Mouse (Mus musculus): ENCODE measurements around the gene Krr1. TPM values are rescaled to one million over a fixed set of nuclear protein-coding genes. Genes with fewer than 3 reads are reported as not detected.
"Not testable (repeated sequence)": the region's sequence is repeated elsewhere in the genome, so short reads cannot be mapped to it uniquely, and the experiment has no call there.

Krr1 gene
- polyA plus RNA-seq, 1 experiment from 2014 or later = 53.3 TPM

DNA sequence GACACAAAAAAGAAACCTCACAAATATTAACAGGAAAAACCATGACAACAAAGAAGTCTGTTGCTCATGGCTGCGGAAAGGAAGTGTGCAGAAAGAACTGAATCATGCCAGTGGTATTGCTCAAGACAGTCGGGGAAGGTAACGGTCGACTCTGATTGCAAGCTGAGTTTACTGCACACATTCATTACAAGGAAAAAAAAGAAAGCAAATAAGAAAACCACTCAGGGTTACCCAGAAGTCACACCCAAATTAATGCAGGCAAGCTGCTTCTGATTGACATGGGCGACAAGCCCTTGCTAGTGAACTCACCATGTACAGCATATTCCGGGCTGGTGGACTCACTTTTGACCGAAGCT, 24.1 kb downstream of the Krr1 start:
- 90% methylated on average over 7 of the region's 7 CpGs for WGBS
- H3K27ac ChIP-seq = no peak overlapping the region
- no peak for DNase-seq (ENCODE audit: low spot score)
- no peaks in the 10 kb centered on the region for H3K36me3 ChIP-seq
- H3K27me3 ChIP-seq (ENCODE audit: low read depth, poor library complexity, severe bottlenecking) = no peaks in the 10 kb centered on the region
- no peak overlapping the region for H3K4me3 ChIP-seq
- H3K4me1 ChIP-seq = peaks cover 3% of the 10 kb centered on the region; the same call in 1 of the 2 replicates
- H3K9me3 ChIP-seq (replicated peaks) = no peaks in the 10 kb centered on the region

DNA sequence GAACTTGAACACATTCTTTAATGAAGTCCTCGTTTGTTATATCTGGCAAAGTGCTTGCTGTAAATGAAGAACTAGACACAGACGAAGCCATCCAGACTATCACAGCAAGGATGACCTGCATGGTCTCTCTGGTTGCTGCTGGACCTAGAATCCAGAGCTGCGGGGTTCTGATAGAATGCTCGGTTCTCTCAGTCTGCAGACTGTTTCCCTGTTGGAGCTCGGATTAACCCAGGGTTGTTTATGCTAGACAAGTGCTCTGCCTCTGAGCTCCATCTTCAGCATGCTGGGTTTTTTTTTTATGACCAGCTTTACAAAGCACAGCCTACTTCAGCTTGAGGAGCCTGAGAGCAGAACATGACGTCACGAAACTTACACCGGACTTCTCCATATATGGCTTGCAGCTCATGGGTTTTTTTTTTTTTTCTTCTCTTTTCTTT, 24.5 kb downstream of the Krr1 start:
- DNase-seq (ENCODE audit: low spot score) = no peak
- no peak overlapping the region for H3K27ac ChIP-seq
- 83% methylated on average over 8 of the region's 8 CpGs for WGBS
- no peaks in the 10 kb centered on the region for H3K27me3 ChIP-seq (ENCODE audit: low read depth, poor library complexity, severe bottlenecking)
- no peaks in the 10 kb centered on the region for H3K36me3 ChIP-seq
- H3K4me3 ChIP-seq = no peak overlapping the region
- H3K4me1 ChIP-seq = peaks cover 3% of the 10 kb centered on the region; the same call in 1 of the 2 replicates
- no peaks in the 10 kb centered on the region for H3K9me3 ChIP-seq (replicated peaks)

DNA sequence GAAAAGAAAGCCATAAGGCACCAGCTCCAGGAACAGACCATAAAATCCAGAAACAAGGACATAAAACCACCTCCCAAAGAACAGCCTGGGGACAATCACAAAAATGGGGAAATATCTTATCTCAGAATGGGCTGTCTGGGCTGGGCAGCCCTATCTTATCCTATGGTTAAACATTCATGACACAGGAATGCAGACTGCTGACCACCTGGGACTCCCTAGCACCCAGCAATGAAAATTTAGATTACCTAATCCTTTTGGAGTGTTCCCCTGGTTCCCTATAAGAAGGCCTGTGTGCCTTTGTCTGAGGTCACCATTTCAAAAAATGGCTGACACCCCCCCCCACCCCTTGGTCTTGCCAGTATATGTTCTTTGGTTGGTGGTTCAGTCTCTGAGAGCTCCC, 25.2 kb downstream of the Krr1 start:
- Histone ChIP-seq H3K4me3 (no peak overlapping the region), H3K4me1 (peaks cover 6% of the 10 kb centered on the region), H3K27me3 (ENCODE audit: low read depth, poor library complexity, severe bottlenecking) (no peaks in the 10 kb centered on the region), H3K9me3 (replicated peaks) (no peaks in the 10 kb centered on the region), H3K27ac (no peak overlapping the region), H3K36me3 (no peaks in the 10 kb centered on the region)
- DNase-seq (ENCODE audit: low spot score) = no peak

DNA sequence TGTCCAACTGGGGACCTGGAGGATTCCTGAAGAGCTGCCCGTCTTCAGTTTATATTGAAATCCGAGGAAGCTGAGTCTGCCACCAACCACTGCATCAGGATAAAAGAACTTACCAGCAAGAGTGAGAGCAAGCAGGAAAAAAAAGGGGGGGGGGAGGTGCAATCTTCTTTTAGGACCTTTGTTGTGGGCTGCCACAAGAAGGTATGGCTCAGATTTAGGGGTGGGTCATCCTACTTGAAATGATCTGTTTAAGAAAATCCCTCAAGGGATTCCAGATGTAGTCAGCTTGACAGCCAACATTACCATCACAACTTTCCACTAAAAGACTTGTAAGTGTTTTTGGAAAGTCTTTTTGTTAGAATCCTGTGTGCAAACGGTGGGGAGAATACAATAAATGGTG, 27.3 kb downstream of the Krr1 start:
- WGBS = 65% methylated on average over 3 of the region's 3 CpGs
- DNase-seq (ENCODE audit: low spot score) = no peak
- no peaks in the 10 kb centered on the region for H3K27me3 ChIP-seq (ENCODE audit: low read depth, poor library complexity, severe bottlenecking)
- no peak overlapping the region for H3K27ac ChIP-seq
- no peaks in the 10 kb centered on the region for H3K9me3 ChIP-seq (replicated peaks)
- H3K36me3 ChIP-seq = no peaks in the 10 kb centered on the region
- peaks cover 6% of the 10 kb centered on the region for H3K4me1 ChIP-seq
- no peak overlapping the region for H3K4me3 ChIP-seq

DNA sequence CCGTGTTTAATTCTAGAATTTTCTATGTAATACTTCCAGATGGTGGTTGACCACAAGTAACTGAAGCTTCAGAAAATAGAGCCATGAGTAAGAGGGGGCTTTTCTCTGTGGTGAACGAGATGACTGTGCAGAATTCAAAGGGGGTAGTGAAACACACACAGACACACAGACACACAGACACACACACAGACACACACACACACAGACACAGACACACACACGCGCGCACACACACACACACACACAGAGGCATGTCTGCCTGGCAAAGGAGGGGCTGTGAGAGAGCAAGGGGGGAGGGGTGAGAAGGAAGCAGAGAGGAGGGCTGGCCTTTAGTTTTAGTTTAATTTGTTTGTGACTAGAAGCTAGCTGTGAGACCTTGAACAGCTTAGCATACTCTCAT, 28.1 kb downstream of the Krr1 start:
- 91% methylated on average over 5 of the region's 5 CpGs for WGBS
- DNase-seq (ENCODE audit: low spot score) = peak; percentile 21
- H3K4me1 ChIP-seq = peaks cover 6% of the 10 kb centered on the region

DNA sequence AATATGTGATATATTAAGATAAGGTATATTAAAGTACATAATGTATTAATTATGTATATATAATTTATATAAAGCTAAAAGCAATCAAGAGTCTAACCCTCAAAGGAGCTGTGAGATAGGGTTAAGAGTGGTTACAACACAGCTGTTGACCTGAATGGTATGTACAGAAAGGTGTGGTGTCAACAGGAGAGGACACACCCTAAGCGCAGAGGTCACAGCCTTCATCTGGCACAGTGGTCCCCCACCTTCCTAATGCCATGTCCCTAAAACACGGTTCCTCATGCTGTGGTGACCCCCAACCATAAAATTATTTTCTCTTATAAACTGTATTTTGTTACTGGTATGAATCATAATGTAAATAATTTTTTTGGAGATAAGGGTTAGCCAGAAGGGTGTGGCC, 28.9 kb downstream of the Krr1 start:
- Histone ChIP-seq H3K27ac (no peak overlapping the region), H3K9me3 (replicated peaks) (no peaks in the 10 kb centered on the region), H3K27me3 (ENCODE audit: low read depth, poor library complexity, severe bottlenecking) (no peaks in the 10 kb centered on the region), H3K4me1 (peaks cover 6% of the 10 kb centered on the region), H3K4me3 (no peak overlapping the region), H3K36me3 (no peaks in the 10 kb centered on the region)
- peak; percentile 12 for DNase-seq (ENCODE audit: low spot score)
- 95% methylated on average over 2 of the region's 2 CpGs for WGBS

More for the DNA sequence above, 28.1 kb downstream of the Krr1 start:
- no peaks in the 10 kb centered on the region for H3K27me3 ChIP-seq (ENCODE audit: low read depth, poor library complexity, severe bottlenecking)
- no peaks in the 10 kb centered on the region for H3K36me3 ChIP-seq
- no peak overlapping the region for H3K4me3 ChIP-seq
- no peak overlapping the region for H3K27ac ChIP-seq
- no peaks in the 10 kb centered on the region for H3K9me3 ChIP-seq (replicated peaks)

DNA sequence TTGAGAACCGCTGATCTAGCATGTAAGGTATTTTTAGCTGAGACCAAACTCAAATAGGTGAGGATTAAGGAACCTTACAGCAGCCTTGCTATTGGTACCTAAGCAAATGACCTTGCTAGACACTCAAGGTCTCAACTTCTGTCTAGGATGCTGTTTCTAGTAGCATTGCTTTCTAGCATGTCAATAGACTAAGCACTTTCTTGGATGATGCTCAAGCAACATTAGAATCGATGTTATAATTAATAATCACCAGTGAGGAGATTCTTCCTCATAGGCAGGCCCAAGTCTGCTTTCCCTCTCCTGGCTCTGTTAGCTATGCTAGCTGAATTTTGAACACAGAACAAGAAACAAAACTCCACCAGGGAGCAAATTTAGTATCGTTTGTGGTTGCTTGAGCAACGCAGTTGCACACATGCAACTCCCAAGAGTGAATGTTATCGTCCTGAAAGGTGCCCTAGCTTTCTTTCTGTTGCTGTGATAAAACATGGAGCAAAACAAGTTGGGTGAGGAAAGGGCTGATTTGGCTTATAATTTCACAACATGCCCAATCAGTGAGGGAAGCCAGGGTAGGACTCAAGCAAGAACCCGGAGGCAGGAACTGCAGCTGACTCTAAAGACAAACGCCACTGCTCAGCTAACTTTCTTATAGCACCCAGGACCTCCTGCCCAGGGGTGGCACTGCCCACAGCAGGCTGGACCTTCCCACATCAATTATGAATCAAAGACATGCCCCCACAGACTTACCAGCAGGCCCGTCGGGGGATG, 29.5 kb downstream of the Krr1 start:
- Histone ChIP-seq H3K4me1 (peaks cover 6% of the 10 kb centered on the region), H3K27ac (no peak overlapping the region), H3K9me3 (replicated peaks) (no peaks in the 10 kb centered on the region), H3K4me3 (no peak overlapping the region), H3K36me3 (no peaks in the 10 kb centered on the region), H3K27me3 (ENCODE audit: low read depth, poor library complexity, severe bottlenecking) (no peaks in the 10 kb centered on the region)
- 89% methylated on average over 9 of the region's 9 CpGs for WGBS
- DNase-seq (ENCODE audit: low spot score) = no peak

DNA sequence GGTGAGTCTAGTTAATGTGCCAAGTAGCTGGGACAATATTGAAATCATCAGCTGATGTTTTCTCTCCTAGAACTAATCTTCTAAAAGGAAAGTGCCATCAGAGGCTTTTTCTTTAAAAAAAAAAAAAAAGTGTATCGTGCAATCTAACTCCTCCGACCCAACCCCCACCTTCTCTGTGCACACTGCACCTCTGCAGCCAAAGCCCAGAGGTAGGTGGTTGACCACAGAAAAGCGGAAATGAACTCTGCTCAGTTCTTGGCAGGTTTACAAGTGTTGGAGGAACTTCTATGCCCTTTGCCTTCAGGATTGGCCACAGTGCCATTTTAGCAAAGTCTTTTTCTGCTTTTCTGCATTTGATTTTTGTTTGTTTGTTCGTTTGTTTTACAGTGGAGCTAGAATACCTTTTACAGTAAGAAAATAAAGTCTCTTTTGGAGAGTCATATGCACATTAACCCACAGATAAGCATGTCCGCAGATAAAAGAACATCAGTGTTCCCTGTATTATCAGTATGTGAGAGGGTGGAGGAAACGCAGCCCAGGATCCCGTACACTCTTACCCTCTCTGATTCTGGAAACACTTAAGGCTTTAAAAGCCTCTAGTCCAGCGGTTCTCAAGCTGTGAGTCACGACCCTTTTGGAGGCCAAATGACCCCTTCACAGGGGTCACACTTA, 30.2 kb downstream of the Krr1 start, which contains the start of gene Glipr1:
TSS of gene Glipr1 (minus strand) at position 88 of the 672 bp plus-strand sequence.
- Histone ChIP-seq H3K27me3 (ENCODE audit: low read depth, poor library complexity, severe bottlenecking) (no peaks in the 10 kb centered on the region), H3K27ac (no peak within 1 kb of the TSS), H3K36me3 (no peaks in the 10 kb centered on the region), H3K9me3 (replicated peaks) (no peaks in the 10 kb centered on the region), H3K4me3 (no peak within 1 kb of the TSS), H3K4me1 (peaks cover 6% of the 10 kb centered on the region)
- 65% methylated on average over 9 of the region's 9 CpGs for WGBS
- DNase-seq (ENCODE audit: low spot score) = no peak

DNA sequence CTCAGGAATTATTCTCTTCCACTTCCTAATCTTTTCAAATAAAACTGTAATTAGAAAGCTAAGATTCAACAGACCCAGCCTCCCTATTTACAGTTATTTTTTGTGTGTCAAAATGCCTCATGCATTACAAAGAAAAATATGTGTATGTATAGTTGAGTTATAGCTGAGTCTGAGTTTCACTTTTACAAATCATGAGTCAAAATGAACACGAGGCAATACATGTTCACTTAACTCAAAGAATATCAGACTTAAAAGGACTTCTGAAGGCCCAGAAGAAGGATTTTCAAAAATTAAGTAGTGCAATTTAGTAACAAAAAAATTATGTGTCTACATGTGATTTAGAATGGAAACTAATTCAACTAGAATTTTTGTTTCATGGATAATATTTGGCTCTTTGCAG, 37.0 kb downstream of the Krr1 start:
- H3K4me3 ChIP-seq; H3K36me3 ChIP-seq; H3K4me1 ChIP-seq; H3K27me3 ChIP-seq (ENCODE audit: low read depth, poor library complexity, severe bottlenecking); H3K9me3 ChIP-seq (replicated peaks); DNase-seq (ENCODE audit: low spot score); H3K27ac ChIP-seq: not testable (repeated sequence)
- WGBS = 91% methylated on average over 1 of the region's 1 CpGs

DNA sequence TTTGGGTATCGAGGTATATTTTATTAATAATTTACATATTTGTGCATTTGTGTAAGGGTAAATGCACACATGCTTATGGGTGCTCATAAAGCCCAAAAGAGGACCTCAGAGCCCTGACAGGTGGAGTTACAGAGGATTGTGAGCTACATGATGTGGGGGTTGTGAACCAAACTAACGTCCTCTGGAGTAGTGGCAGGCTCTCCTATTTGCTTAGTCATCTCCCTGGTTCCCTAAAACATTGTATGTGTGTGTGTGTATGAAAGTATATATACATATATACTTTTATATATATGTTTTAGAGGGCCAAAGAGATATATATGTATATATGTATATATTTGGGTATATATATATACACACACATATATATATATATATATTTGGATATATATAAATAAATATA, 51.1 kb downstream of the Krr1 start:
- no peak for DNase-seq (ENCODE audit: low spot score)
- Histone ChIP-seq H3K27me3 (ENCODE audit: low read depth, poor library complexity, severe bottlenecking) (no peaks in the 10 kb centered on the region), H3K4me3 (no peak overlapping the region), H3K4me1 (no peaks in the 10 kb centered on the region), H3K36me3 (no peaks in the 10 kb centered on the region), H3K9me3 (replicated peaks) (no peaks in the 10 kb centered on the region), H3K27ac (no peak overlapping the region)
- WGBS = 77% methylated on average over 2 of the region's 2 CpGs

DNA sequence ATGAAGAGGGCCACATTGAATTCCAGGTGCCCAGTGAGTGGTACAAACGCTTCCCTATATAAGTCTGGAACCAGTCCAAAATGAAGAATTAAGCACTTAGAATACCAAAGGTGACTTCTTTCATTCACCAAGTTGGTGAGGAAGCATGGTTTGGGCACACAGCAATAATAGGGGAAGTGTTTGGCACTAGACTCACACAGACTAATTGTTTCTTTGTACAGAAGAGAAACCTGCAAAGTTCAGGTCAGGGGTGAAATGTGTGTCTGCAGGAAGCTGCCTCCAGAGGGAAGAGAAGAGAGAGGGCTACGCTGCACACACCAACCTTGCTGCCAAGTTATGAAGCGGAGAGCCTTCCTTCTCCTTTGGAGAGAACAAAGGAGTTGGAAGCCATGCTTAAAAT, 56.2 kb downstream of the Krr1 start:
- H3K36me3 ChIP-seq = not testable (repeated sequence)

More for the DNA sequence above, 56.2 kb downstream of the Krr1 start:
- not testable (repeated sequence) for DNase-seq (ENCODE audit: low spot score); H3K27me3 ChIP-seq (ENCODE audit: low read depth, poor library complexity, severe bottlenecking); H3K27ac ChIP-seq; H3K4me3 ChIP-seq; H3K4me1 ChIP-seq; H3K9me3 ChIP-seq (replicated peaks)
- 91% methylated on average over 3 of the region's 3 CpGs for WGBS

Measured in limb, embryonic 10.5 days (tissue).